Mouse (Mus musculus) left cerebral cortex, adult 18-20 months (tissue): Measurements from ENCODE around the gene Gm14326. TPM values are rescaled to one million over a fixed set of nuclear protein-coding genes. Genes with fewer than 3 reads are reported as not detected.
"Not testable (repeated sequence)": the region's sequence is repeated elsewhere in the genome, so short reads cannot be mapped to it uniquely, and the experiment has no call there.

ENCODE experiments used
- DNase-seq, 2 experiments: peaks; one replicate each; pipeline ENCODE4 v3.0.0; 2021 to 2022; ENCODE audit warnings: low spot score in 2 of 2, mixed read lengths in 1 of 2
- long read RNA-seq, 2 experiments: library from polyadenylated mRNA; stranded (forward); transcript quantifications; one replicate each; pipeline ENCODE4 v2.0.0; 2021
- total RNA-seq, 2 experiments: library from RNA; stranded (reverse); gene quantifications; 2 replicates each; pipeline ENCODE4 v1.2.3; 2021

The Gm14326 gene
- 10 to 100 TPM; 61.1 to 63.8 TPM for total RNA-seq
- long read RNA-seq, experiment 1, transcript Gm14326-201 (4 exons, 767 nt): major isoform, 27 of 38 reads
- long read RNA-seq, experiment 1, transcript Gm14326-202 (5 exons, 1,807 nt): minor isoform, 6 of 38 reads
- long read RNA-seq, experiment 1, partial matches to known transcripts: 0 of 38 reads
- long read RNA-seq, experiment 1, other reads (novel, unspliced or antisense): 5 of 38 reads
- long read RNA-seq, experiment 2, transcript Gm14326-201 (4 exons, 767 nt): major isoform, 25 of 33 reads
- long read RNA-seq, experiment 2, partial matches to known transcripts: 0 of 33 reads
- long read RNA-seq, experiment 2, other reads (novel, unspliced or antisense): 6 of 33 reads

DNA sequence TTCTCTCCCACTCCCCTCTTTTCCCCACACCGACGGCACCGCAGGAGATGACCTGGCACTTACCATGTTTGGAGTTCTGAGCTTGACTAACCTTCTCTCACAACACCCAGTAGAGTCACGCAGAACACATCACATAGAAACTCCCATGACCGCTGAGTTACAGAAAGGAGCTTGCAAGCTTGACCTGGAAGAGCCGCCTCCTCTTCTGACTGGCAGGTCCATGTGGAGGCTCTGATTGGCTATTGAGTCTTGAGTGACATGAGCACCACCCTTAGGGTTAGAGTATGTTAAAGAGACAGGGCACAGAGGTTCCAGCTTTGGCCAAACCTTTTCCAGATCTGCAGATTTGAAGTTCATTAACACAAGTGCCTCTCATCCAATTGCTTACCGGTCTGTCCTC, at the start of gene Gm14326:
Gene Gm14326, minus strand, starts transcription at position 153 of the 400 bp plus-strand sequence.
- DNase-seq: peak; percentile 73 to 88

GRCm38 (mm10) chr2:177974814-177975213, 17.7 kb upstream of the Gm14326 start:
- DNase-seq: not testable (repeated sequence)

DNA sequence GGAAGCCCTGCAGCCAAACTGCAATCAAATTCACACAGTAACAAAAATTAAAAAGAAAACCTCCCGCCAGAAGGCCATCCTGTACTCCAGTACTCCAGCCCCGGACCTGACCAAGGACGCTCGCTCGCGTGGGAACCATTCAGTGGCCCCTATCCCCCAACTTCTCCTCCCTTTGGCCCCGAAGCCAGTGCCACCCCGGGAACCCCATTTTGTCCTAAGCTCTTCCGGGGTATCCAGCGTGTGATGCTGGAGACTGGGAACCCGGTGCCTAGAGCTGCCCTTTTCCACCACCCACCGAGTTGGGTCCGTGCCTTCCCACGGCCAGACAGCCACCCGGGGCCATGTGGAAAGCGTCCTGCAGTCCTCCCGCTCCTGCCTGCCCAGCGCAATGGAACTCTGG, 363 bp downstream of the Gm14326 start:
- DNase-seq: peak; percentile 33 to 36

DNA sequence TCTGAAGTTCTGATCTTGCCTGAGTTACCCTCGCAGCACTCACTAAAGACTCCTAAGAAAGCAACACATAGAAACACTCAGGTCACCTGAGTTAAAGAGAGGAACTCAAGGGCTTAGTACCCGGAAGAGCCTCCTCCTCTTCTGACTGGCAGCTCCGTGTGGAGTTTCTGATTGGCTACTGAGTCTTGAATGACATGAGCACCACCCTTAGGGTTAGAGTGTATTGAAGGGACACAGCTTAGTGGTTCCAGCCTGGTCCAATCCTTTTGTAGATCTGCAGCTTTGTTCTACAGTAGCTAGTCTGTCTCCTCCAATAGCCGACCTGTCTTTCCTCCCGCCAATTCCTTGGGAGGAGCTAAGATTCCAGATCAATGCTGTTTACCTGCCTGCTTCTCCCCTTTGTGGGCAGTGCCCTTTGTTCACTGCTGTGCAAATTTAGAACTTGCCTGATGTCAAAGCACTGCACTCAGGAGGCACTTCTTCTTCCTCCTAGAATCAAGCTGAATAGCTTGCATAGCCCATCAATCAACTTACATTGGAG, 31.5 kb downstream of the Gm14326 start, which contains the start of gene Zfp972:
Gene Zfp972, minus strand, starts transcription at position 51 of the 541 bp plus-strand sequence.
- not testable (repeated sequence) for DNase-seq

- DNase-seq: not testable (repeated sequence)
Measured at GRCm38 (mm10) chr2:177903276-177903675, 53.8 kb downstream of the Gm14326 start.

- DNase-seq: not testable (repeated sequence)
Measured at GRCm38 (mm10) chr2:177898171-177898570, 58.9 kb downstream of the Gm14326 start.

DNA sequence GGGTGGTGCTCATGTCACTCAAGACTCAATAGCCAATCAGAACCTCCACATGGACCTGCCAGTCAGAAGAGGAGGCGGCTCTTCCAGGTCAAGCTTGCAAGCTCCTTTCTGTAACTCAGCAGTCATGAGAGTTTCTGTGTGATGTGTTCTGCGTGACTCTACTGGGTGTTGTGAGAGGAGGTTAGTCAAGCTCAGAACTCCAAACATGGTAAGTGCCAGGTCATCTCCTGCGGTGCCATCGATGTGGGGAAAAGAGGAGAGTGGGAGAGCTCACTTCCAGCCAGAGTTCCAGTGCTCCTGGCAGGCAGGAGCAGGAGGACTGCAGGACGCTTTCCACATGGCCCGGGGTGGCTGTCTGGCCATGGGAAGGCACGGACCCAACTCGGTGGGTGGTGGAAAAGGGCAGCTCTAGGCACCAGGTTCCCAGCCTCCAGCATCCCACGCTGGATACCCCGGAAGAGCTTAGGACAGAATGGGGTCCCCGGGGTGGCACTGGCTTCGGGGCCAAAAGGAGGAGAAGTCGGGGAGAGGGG, 60.0 kb downstream of the Gm14326 start, which contains the start of gene Gm14327:
Gene Gm14327, plus strand, starts transcription at position 51 of the 533 bp plus-strand sequence.
- not testable (repeated sequence) for DNase-seq

DNA sequence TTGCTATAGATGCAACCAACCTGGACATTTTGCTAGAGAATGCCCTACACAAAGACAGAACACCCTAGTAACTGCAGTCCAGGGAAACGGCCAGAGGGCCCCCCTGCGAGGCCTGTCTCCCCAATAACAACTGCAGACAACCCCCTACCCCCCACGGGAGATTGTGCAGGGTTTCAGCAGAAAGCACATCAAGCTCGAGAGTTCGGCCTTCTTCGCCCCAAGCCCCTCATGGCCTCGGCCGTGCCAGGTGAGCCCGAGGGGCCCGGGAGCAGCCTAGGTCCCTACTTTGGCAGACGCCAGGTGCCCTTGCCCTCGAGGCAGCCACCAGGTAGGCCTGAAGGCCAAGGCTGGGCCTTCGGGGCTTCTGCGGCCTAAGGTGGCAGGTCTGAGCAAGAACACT, 69.4 kb downstream of the Gm14326 start:
- not testable (repeated sequence) for DNase-seq

Other genes with a start within 250 kb of the Gm14326 start
- 10 to 100 TPM; 37.5 to 44.2 TPM for gene Gm14322, start 198.0 kb downstream of the Gm14326 start, total RNA-seq
- gene Gm14325, start 117.0 kb downstream of the Gm14326 start, total RNA-seq: 100 to 1,000 TPM; 148 to 151 TPM
- gene Gm14327, start 60.2 kb downstream of the Gm14326 start, total RNA-seq: 1 to 10 TPM; 5.4 to 7.5 TPM
- 1 to 10 TPM; 1.2 TPM for gene Zfp972, start 31.7 kb downstream of the Gm14326 start, total RNA-seq
- gene Zfp971, start 66.0 kb upstream of the Gm14326 start, total RNA-seq: 10 to 100 TPM; 29.7 to 29.9 TPM
- gene Zfp931, start 121.2 kb upstream of the Gm14326 start, total RNA-seq: 10 to 100 TPM; 24.6 to 28.5 TPM
- 100 to 1,000 TPM; 143 to 145 TPM for gene Phactr3, start 161.7 kb upstream of the Gm14326 start, total RNA-seq